Mouse (Mus musculus) T-cell, adult 2 months (primary cell): Measurements from ENCODE around the gene Aen.

ENCODE experiments used
- DNase-seq: peaks from one replicate; pipeline ENCODE4 v3.0.0; 2022; ENCODE audit warnings: low spot score

The Aen gene

GRCm38 (mm10) chr7:78940971-78941370 lies 45.3 kb downstream of the Aen start:
- DNase-seq = no peak

- no peak for DNase-seq
Observed at GRCm38 (mm10) chr7:78942544-78942943, 46.9 kb downstream of the Aen start.

- DNase-seq = no peak
Observed at GRCm38 (mm10) chr7:78953886-78954572, 58.4 kb downstream of the Aen start.

GRCm38 (mm10) chr7:78954619-78955018 lies 59.0 kb downstream of the Aen start:
- DNase-seq = no peak

GRCm38 (mm10) chr7:78955086-78955485 lies 59.4 kb downstream of the Aen start:
- no peak for DNase-seq

- no peak for DNase-seq
Observed at GRCm38 (mm10) chr7:78958499-78959073, 62.9 kb downstream of the Aen start.
